Mouse (Mus musculus) liver, embryonic 14.5 days (tissue): Measurements from ENCODE around the gene Bpifa2.

Source experiments
- CTCF ChIP-seq: IDR thresholded peaks from 2 replicates; pipeline ENCODE4 v1.5.1; 2016; ENCODE audit warnings: antibody characterized with exemption, low read depth, control low read depth
- EP300 ChIP-seq: IDR thresholded peaks from 2 replicates; pipeline ENCODE4 v1.6.1; 2016; ENCODE audit warnings: antibody characterized with exemption, low read depth

- TF ChIP-seq CTCF (no peak), EP300 (no peak)
Observed at GRCm38 (mm10) chr2:154004456-154004855, 3.6 kb upstream of the Bpifa2 start.
